9 mouse cellular contexts compared by ENCODE assay signal in the genomic region with DNA sequence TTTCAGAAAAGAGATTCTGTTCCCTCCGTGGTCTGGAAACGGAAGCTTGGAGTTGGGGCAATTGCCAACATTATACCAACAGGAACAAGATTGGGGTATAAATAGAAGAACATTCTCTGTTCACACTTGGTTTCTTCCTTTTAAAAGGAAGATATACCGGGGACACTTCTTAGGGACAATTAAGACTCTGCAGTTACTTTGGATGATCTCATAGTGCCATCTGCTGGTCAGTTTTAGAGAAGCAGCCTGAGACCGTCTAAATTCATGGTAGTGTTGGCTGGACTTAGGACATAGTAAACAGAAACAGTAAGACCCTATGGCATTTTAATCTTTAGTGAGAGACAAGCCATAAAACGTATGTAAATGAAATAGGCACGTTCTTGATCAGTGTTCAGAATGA. TPM values are rescaled to one million over a fixed set of nuclear protein-coding genes. Genes with fewer than 3 reads are reported as not detected.
DNase-seq lines count a peak whose midpoint lies in the region; ATAC-seq and TF ChIP-seq lines count a peak whose summit lies in the region.
"Had no signal": no experiment of that assay in that cellular context is flagged by ENCODE, and none has a peak within 500 bp of the region (broad histone marks: within the 10 kb centered on the region; RNA-seq: fewer than 3 reads in every experiment).

No protein-coding gene starts in this region.

- peaks cover 28% of the 10 kb centered on the region for H3K36me3 ChIP-seq in hindbrain, embryonic 16.5 days (ENCODE audit: control insufficient read depth, insufficient read depth, low read length)
- no peaks in the 10 kb centered on the region for H3K36me3 ChIP-seq in liver, embryonic 14.5 days (replicated peaks; ENCODE audit: control insufficient read depth, insufficient read depth, low read depth)
- peaks cover 76% of the 10 kb centered on the region for H3K36me3 ChIP-seq in neural tube, embryonic 13.5 days

- TF ChIP-seq EP300 in liver, embryonic 14.5 days (IDR thresholded peaks at IDR 0.05; ENCODE audit: low read depth) = no peak

- H3K27me3 ChIP-seq in hindbrain, embryonic 16.5 days (replicated peaks; ENCODE audit: control insufficient read depth, insufficient read depth, low read length) = no peaks in the 10 kb centered on the region
- no peaks in the 10 kb centered on the region for H3K27me3 ChIP-seq in liver, embryonic 14.5 days (ENCODE audit: control insufficient read depth, insufficient read depth, low read length)
- H3K27me3 ChIP-seq in neural tube, embryonic 13.5 days = no peaks in the 10 kb centered on the region

- ATAC-seq in activated CD4-positive, CD25-positive, alpha-beta regulatory T cell, adult 4 months = peak; percentile 71
- peak; percentile 65; the same call in 1 of the 2 replicates for ATAC-seq in hindbrain, embryonic 16.5 days
- no peak for ATAC-seq in liver, embryonic 14.5 days (ENCODE audit: insufficient read depth)
- peak; percentile 41; the same call in 1 of the 2 replicates for ATAC-seq in neural tube, embryonic 13.5 days (ENCODE audit: low read depth)

- no peak overlapping the region for H3K27ac ChIP-seq in hindbrain, embryonic 16.5 days (ENCODE audit: low read depth, low read length)
- H3K27ac ChIP-seq in liver, embryonic 14.5 days = no peak overlapping the region
- no peak overlapping the region for H3K27ac ChIP-seq in neural tube, embryonic 13.5 days (replicated peaks)
- H3K27ac ChIP-seq: macrophage had no signal

- peak; percentile 62 for TF ChIP-seq CTCF in liver, embryonic 14.5 days (IDR thresholded peaks at IDR 0.05; ENCODE audit: low read depth)

- peak; percentile 78 to 85 for DNase-seq in right cerebral cortex, adult 2 months (ENCODE audit: low spot score in 2 of 2)
- DNase-seq in right cerebral cortex, postnatal 25 days = no peak
- DNase-seq in embryo, embryonic 11 days = peak; percentile 64
- peak; percentile 12 to 23 (median 12) for DNase-seq in liver, embryonic 14.5 days (ENCODE audit: low read depth in 3 of 3, low spot score in 3 of 3)
- no peak for DNase-seq in gastrocnemius, adult 8-10 months (ENCODE audit: low spot score in 2 of 2)

- no peaks in the 10 kb centered on the region for H3K4me1 ChIP-seq in hindbrain, embryonic 16.5 days (ENCODE audit: control insufficient read depth, insufficient read depth, low read depth, low read length)
- no peaks in the 10 kb centered on the region for H3K4me1 ChIP-seq in liver, embryonic 14.5 days (replicated peaks; ENCODE audit: control insufficient read depth in 2 of 2, insufficient read depth in 2 of 2, low read length in 1 of 2)
- no peaks in the 10 kb centered on the region for H3K4me1 ChIP-seq in neural tube, embryonic 13.5 days (replicated peaks)

- WGBS in hindbrain, embryonic 16.5 days = 26% methylated on average over 6 of the region's 6 CpGs
- WGBS in liver, embryonic 14.5 days (ENCODE audit: insufficient replicate concordance) = 20% methylated on average over 6 of the region's 6 CpGs
- 27% methylated on average over 6 of the region's 6 CpGs for WGBS in neural tube, embryonic 13.5 days

- H3K4me3 ChIP-seq in hindbrain, embryonic 16.5 days (ENCODE audit: low read length) = no peak overlapping the region
- no peak overlapping the region for H3K4me3 ChIP-seq in liver, embryonic 14.5 days (ENCODE audit: insufficient read depth in 1 of 2, low read depth in 2 of 2, low read length in 2 of 2)
- no peak overlapping the region for H3K4me3 ChIP-seq in neural tube, embryonic 13.5 days

- no peaks in the 10 kb centered on the region for H3K9me3 ChIP-seq in hindbrain, embryonic 16.5 days (ENCODE audit: control insufficient read depth, low read length)
- H3K9me3 ChIP-seq in liver, embryonic 14.5 days (ENCODE audit: control insufficient read depth, low read length) = no peaks in the 10 kb centered on the region
- H3K9me3 ChIP-seq in neural tube, embryonic 13.5 days = no peaks in the 10 kb centered on the region

- H3K9ac ChIP-seq in hindbrain, embryonic 16.5 days (ENCODE audit: low read depth, low read length) = no peak overlapping the region
- no peak overlapping the region for H3K9ac ChIP-seq in liver, embryonic 14.5 days (replicated peaks)
- no peak overlapping the region for H3K9ac ChIP-seq in neural tube, embryonic 13.5 days

- no peak overlapping the region for H3K4me2 ChIP-seq in hindbrain, embryonic 16.5 days (ENCODE audit: low read length)
- no peak overlapping the region for H3K4me2 ChIP-seq in liver, embryonic 14.5 days (ENCODE audit: low read depth)
- H3K4me2 ChIP-seq in neural tube, embryonic 13.5 days = no peak overlapping the region

RNA-seq across cellular contexts. Expression of gene Ric3, which starts 54.9 kb away (rescaled TPM):
- under 1 TPM; 0.15 to 0.20 TPM for polyA plus RNA-seq in activated CD4-positive, CD25-positive, alpha-beta regulatory T cell, adult 4 months (2017; shearing (Covaris generic))
- polyA plus RNA-seq in hindbrain, embryonic 16.5 days (2015; fragmentation: Nextera tagmentation; extraction: Ambion mirVana) = 32.2 and 34.3 TPM in 2 replicates
- polyA plus RNA-seq in liver, embryonic 14.5 days (2012; rRNA removed) = 0.18 and 0.31 TPM in 2 replicates
- polyA plus RNA-seq in liver, embryonic 14.5 days (2014; fragmentation: Nextera tagmentation; extraction: Ambion mirVana) = 0.39 and 0.62 TPM in 2 replicates
- 25.5 and 28.3 TPM in 2 replicates for polyA plus RNA-seq in neural tube, embryonic 13.5 days (2015; fragmentation: Nextera tagmentation; extraction: Ambion mirVana)
- total RNA-seq in gastrocnemius, adult 8-10 months (2022) = 1 to 10 TPM; 1.7 to 3.5 (median 2.3) TPM

Comparison
In these comparisons a context has a peak if more than half of its experiments do, and no peak if none do; other contexts are left out.
1. DNase-seq: peak in right cerebral cortex, adult 2 months (2 of 2), embryo, embryonic 11 days (single experiment) and liver, embryonic 14.5 days (3 of 3); none in right cerebral cortex, postnatal 25 days (single experiment) and gastrocnemius, adult 8-10 months (0 of 2).
2. RNA of gene Ric3, which starts 54.9 kb away (polyA plus RNA-seq): 32.2 to 34.3 TPM in hindbrain, embryonic 16.5 days and 25.5 to 28.3 TPM in neural tube, embryonic 13.5 days; 0.18 to 0.62 TPM in liver, embryonic 14.5 days and 0.15 to 0.20 TPM in activated CD4-positive, CD25-positive, alpha-beta regulatory T cell, adult 4 months; every median in the first group is over 10 times any median in the second.